Mouse (Mus musculus): ENCODE results near the gene Ndufv2. TPM values are rescaled to one million over a fixed set of nuclear protein-coding genes. Genes with fewer than 3 reads are reported as not detected.

Gene Ndufv2
- polyA plus RNA-seq (2011; ENCODE audit: insufficient read depth, insufficient read length, low replicate concordance, missing spikeins): 92.9 and 164 TPM in 2 replicates

- under 1% methylated on average over 67 of the region's 67 CpGs for WGBS
- peak within 1 kb of the TSS; percentile 96 for H3K27ac ChIP-seq (ENCODE audit: control insufficient read depth, insufficient read depth, low read depth, low read length, poor library complexity)
- H3K4me1 ChIP-seq (ENCODE audit: control insufficient read depth, insufficient read depth, low read length): peaks cover 1% of the 10 kb centered on the region; the same call in 1 of the 2 replicates
- peak; percentile 60 for TF ChIP-seq CTCF (IDR thresholded peaks at IDR 0.05; ENCODE audit: control insufficient read depth, insufficient read depth, low read length)
- TF ChIP-seq POLR2A (IDR thresholded peaks at IDR 0.05; ENCODE audit: borderline replicate concordance, control insufficient read depth, low read depth, low read length): peak; percentile 79
- H3K4me3 ChIP-seq (replicated peaks; ENCODE audit: control insufficient read depth, low read depth, low read length): peak within 1 kb of the TSS; percentile 94
These were observed at the start of gene Ndufv2 for GRCm38 (mm10) chr17:66101380-66102330. TSS of gene Ndufv2 (minus strand) at chr17:66101559.

GRCm38 (mm10) chr17:66131212-66131611 is 29.9 kb upstream of the Ndufv2 start:
- Histone ChIP-seq H3K4me1 (ENCODE audit: control insufficient read depth, insufficient read depth, low read length) (no peaks in the 10 kb centered on the region), H3K27ac (ENCODE audit: control insufficient read depth, insufficient read depth, low read depth, low read length, poor library complexity) (no peak overlapping the region)
- WGBS: 94% methylated on average over 4 of the region's 4 CpGs

DNA sequence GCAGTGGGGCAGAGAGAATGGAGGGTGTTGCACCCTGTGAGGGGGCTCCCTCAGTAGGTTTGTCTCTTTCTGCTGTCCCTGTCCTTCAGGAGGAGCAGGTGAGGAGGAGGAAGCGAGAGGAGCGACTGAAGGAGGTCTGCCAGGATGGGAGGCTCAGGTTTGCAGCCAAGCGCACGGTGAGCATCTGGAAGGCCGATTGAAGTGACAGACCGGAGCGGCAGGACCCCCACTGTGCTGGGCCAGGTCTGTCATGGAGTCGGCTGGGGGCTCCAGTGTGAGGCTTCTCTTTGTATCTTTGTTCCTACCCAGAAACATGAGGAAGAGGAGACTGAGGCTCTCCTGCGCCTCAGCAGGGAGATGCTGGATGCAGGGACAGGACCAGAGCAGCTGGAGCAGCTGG is 29.0 kb upstream of the Ndufv2 start:
- Histone ChIP-seq H3K4me1 (ENCODE audit: control insufficient read depth, insufficient read depth, low read length) (no peaks in the 10 kb centered on the region; the same call in 1 of the 2 replicates), H3K4me3 (replicated peaks; ENCODE audit: control insufficient read depth, low read depth, low read length) (no peak overlapping the region), H3K27ac (ENCODE audit: control insufficient read depth, insufficient read depth, low read depth, low read length, poor library complexity) (no peak overlapping the region)
- 91% methylated on average over 9 of the region's 9 CpGs for WGBS
- TF ChIP-seq CTCF (IDR thresholded peaks at IDR 0.05; ENCODE audit: control insufficient read depth, insufficient read depth, low read length): no peak
- TF ChIP-seq POLR2A (IDR thresholded peaks at IDR 0.05; ENCODE audit: borderline replicate concordance, control insufficient read depth, low read depth, low read length): no peak

More at GRCm38 (mm10) chr17:66131212-66131611, 29.9 kb upstream of the Ndufv2 start:
- no peak overlapping the region for H3K4me3 ChIP-seq (replicated peaks; ENCODE audit: control insufficient read depth, low read depth, low read length)
- TF ChIP-seq POLR2A (IDR thresholded peaks at IDR 0.05; ENCODE audit: borderline replicate concordance, control insufficient read depth, low read depth, low read length) (no peak), CTCF (IDR thresholded peaks at IDR 0.05; ENCODE audit: control insufficient read depth, insufficient read depth, low read length) (peak; percentile 52; the same call in 1 of the 2 replicates)

DNA sequence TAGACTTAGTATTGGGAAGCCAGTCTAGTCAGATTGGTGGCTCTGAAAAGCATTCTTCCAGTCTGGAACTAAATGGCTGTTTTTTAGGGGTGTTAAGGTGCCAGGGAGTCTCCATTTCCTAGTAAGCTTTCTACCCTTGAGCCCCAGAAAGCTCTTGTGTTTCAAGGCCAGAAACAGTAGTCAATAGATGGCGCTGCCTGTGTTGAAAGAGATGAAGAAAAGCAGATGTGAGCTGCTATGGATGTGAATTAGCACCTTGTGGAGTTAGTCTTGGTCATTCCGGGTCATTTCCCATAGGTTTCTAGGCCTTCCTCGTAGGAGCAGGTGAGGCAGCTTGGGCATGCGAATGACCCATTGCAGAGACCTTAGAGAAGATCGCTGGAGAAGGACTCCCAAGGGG is 23.9 kb upstream of the Ndufv2 start:
- Histone ChIP-seq H3K27ac (ENCODE audit: control insufficient read depth, insufficient read depth, low read depth, low read length, poor library complexity) (no peak overlapping the region), H3K4me1 (ENCODE audit: control insufficient read depth, insufficient read depth, low read length) (peaks cover 2% of the 10 kb centered on the region; the same call in 1 of the 2 replicates), H3K4me3 (replicated peaks; ENCODE audit: control insufficient read depth, low read depth, low read length) (no peak overlapping the region)
- TF ChIP-seq POLR2A (IDR thresholded peaks at IDR 0.05; ENCODE audit: borderline replicate concordance, control insufficient read depth, low read depth, low read length) (no peak), CTCF (IDR thresholded peaks at IDR 0.05; ENCODE audit: control insufficient read depth, insufficient read depth, low read length) (no peak)
- WGBS: 75% methylated on average over 5 of the region's 5 CpGs

DNA sequence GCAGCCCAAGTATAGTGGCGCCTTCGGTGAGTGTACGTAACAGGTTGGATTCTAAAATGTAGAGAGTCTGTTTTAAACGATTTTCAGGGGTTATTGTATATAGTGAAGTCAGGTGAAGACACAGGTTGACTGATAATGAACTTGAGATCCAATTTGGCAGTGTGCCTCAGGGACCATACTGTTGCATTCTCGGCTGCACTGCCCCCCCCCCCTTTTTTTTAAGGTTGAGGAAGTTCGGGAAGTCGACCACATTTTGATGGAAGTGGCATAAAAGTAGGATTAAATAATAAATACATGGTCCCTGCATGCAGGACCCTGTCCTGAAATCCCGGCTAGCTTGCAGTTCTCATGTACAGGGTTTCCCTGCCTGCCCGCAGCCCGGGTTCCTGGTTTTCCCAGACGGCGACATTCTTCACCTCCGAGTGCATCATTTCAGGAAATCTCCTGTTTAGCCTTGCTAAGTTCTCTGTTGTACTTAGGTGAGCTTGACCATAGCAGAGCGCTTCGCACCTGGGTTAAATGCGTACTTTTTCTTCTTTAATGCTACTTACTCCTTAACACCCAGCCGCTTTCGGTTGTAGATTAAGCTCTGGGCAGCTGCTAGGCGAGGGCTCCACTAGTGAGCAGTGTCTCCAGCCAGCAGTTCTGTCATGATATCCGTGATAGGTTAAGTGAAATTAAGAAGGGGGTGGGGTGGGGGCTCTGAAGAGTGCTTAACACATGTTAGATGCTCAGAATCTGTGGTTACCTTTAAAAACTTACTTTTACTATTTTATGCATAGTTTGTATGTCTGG is 22.7 kb upstream of the Ndufv2 start:
- Histone ChIP-seq H3K27ac (ENCODE audit: control insufficient read depth, insufficient read depth, low read depth, low read length, poor library complexity) (peak overlapping the region; percentile 73), H3K4me3 (replicated peaks; ENCODE audit: control insufficient read depth, low read depth, low read length) (peak overlapping the region; percentile 73), H3K4me1 (ENCODE audit: control insufficient read depth, insufficient read depth, low read length) (peaks cover 2% of the 10 kb centered on the region; the same call in 1 of the 2 replicates)
- 2% methylated on average over 20 of the region's 20 CpGs for WGBS
- TF ChIP-seq CTCF (IDR thresholded peaks at IDR 0.05; ENCODE audit: control insufficient read depth, insufficient read depth, low read length): no peak

GRCm38 (mm10) chr17:66123066-66123815 is 21.9 kb upstream of the Ndufv2 start, which contains the start of gene Ddx11:
TSS of gene Ddx11 (plus strand) at chr17:66123520.
- Histone ChIP-seq H3K27ac (ENCODE audit: control insufficient read depth, insufficient read depth, low read depth, low read length, poor library complexity) (peak within 1 kb of the TSS; percentile 73), H3K4me3 (replicated peaks; ENCODE audit: control insufficient read depth, low read depth, low read length) (peak within 1 kb of the TSS; percentile 73), H3K4me1 (ENCODE audit: control insufficient read depth, insufficient read depth, low read length) (peaks cover 2% of the 10 kb centered on the region; the same call in 1 of the 2 replicates)
- WGBS: 4% methylated on average over 45 of the region's 45 CpGs
- peak; percentile 83; the same call in 1 of the 2 replicates for TF ChIP-seq POLR2A (IDR thresholded peaks at IDR 0.05; ENCODE audit: borderline replicate concordance, control insufficient read depth, low read depth, low read length)
- TF ChIP-seq CTCF (IDR thresholded peaks at IDR 0.05; ENCODE audit: control insufficient read depth, insufficient read depth, low read length): no peak

- H3K4me1 ChIP-seq (ENCODE audit: control insufficient read depth, insufficient read depth, low read length): peaks cover 2% of the 10 kb centered on the region; the same call in 1 of the 2 replicates
- WGBS: 77% methylated on average over 1 of the region's 1 CpGs
- no peak overlapping the region for H3K27ac ChIP-seq (ENCODE audit: control insufficient read depth, insufficient read depth, low read depth, low read length, poor library complexity)
- no peak for TF ChIP-seq CTCF (IDR thresholded peaks at IDR 0.05; ENCODE audit: control insufficient read depth, insufficient read depth, low read length)
- TF ChIP-seq POLR2A (IDR thresholded peaks at IDR 0.05; ENCODE audit: borderline replicate concordance, control insufficient read depth, low read depth, low read length): no peak
- no peak overlapping the region for H3K4me3 ChIP-seq (replicated peaks; ENCODE audit: control insufficient read depth, low read depth, low read length)
These were observed 19.3 kb upstream of the Ndufv2 start for GRCm38 (mm10) chr17:66120701-66121100.
